Mouse (Mus musculus) kidney, postnatal 0 days (tissue): ENCODE results near the gene Galp. TPM values are rescaled to one million over a fixed set of nuclear protein-coding genes. Genes with fewer than 3 reads are reported as not detected.

Source experiments
- ATAC-seq: fragments of 200-750 bp; cut with Nextera tagmentation; replicated peaks from 2 replicates; pipeline ENCODE4 v1.8.0; 2017; ENCODE audit warnings: low read depth, moderate number of reproducible peaks, moderate TSS enrichment, moderate library complexity; ENCODE audit not compliant: low FRiP score
- DNase-seq: peaks from one replicate; pipeline ENCODE4 v3.0.0-alpha.2; 2016; ENCODE audit warnings: low spot score
- H3K27ac ChIP-seq: fragments of 300-500 bp; sonication (generic); 2 replicates; pipeline ENCODE4 v1.5.1; 2014; ENCODE audit warnings: mild to moderate bottlenecking
- H3K27me3 ChIP-seq: fragments of 300-500 bp; sonication (generic); 2 replicates; pipeline ENCODE4 v1.6.1; 2014; ENCODE audit warnings: low read length, mixed read lengths; ENCODE audit not compliant: insufficient read depth
- H3K36me3 ChIP-seq: fragments of 300-500 bp; sonication (generic); 2 replicates; pipeline ENCODE4 v1.6.1; 2014; ENCODE audit warnings: low read length, mixed read lengths; ENCODE audit not compliant: insufficient read depth
- H3K4me1 ChIP-seq: fragments of 300-500 bp; sonication (generic); replicated peaks from 2 replicates; pipeline ENCODE4 v1.6.1; 2014; ENCODE audit warnings: antibody characterized with exemption, low read length, mixed read lengths; ENCODE audit not compliant: insufficient read depth
- H3K4me2 ChIP-seq: fragments of 300-500 bp; sonication (generic); 2 replicates; pipeline ENCODE4 v1.6.1; 2014; ENCODE audit warnings: mild to moderate bottlenecking, low read length, moderate library complexity, mixed read lengths
- H3K4me3 ChIP-seq: fragments of 300-500 bp; sonication (generic); replicated peaks from 2 replicates; pipeline ENCODE4 v1.5.1; 2014; ENCODE audit warnings: low read depth, low read length
- H3K9ac ChIP-seq: fragments of 300-500 bp; sonication (generic); 2 replicates; pipeline ENCODE4 v1.6.1; 2014; ENCODE audit warnings: low read depth, low read length
- H3K9me3 ChIP-seq: fragments of 300-500 bp; sonication (generic); replicated peaks from 2 replicates; pipeline ENCODE4 v1.6.1; 2016; ENCODE audit warnings: low read length, inconsistent platforms, mixed read lengths
- CTCF ChIP-seq: IDR thresholded peaks from 2 replicates; pipeline ENCODE4 v1.5.1; 2016; ENCODE audit warnings: antibody characterized with exemption, low read depth, mild to moderate bottlenecking, moderate library complexity
- WGBS: fragments of 180-500 bp; shearing (Covaris S2); extraction: QIAGEN DNeasy Blood & Tissue Kit; methylation state at CpG from one replicate; pipeline ENCODE4 v1.1.7; 2014; 5-methylcytosine and 5-hydroxymethylcytosine counted together
- polyA plus RNA-seq: library from polyadenylated mRNA; unstranded; fragments of >200 nt; fragmentation: Nextera tagmentation; extraction: Ambion mirVana; gene quantifications from 2 replicates; pipeline ENCODE4 v1.2.1, GENCODE M21; 2015

The Galp gene
- polyA plus RNA-seq, 1 experiment from 2014 or later = not detected

- no peak overlapping the region for H3K9ac ChIP-seq
- no peaks in the 10 kb centered on the region for H3K36me3 ChIP-seq
- H3K27me3 ChIP-seq = no peaks in the 10 kb centered on the region
- no peak overlapping the region for H3K4me3 ChIP-seq
- peaks cover 6% of the 10 kb centered on the region; the same call in 1 of the 2 replicates for H3K4me1 ChIP-seq
- 81% methylated on average over 4 of the region's 4 CpGs for WGBS
- H3K9me3 ChIP-seq = no peaks in the 10 kb centered on the region
- ATAC-seq = no peak
- no peak for DNase-seq
- no peak for TF ChIP-seq CTCF
- no peak overlapping the region for H3K27ac ChIP-seq
- no peak overlapping the region for H3K4me2 ChIP-seq
Observed at GRCm38 (mm10) chr7:6162172-6162571, 34.7 kb upstream of the Galp start.

- H3K27me3 ChIP-seq = no peaks in the 10 kb centered on the region
- no peaks in the 10 kb centered on the region for H3K9me3 ChIP-seq
- ATAC-seq (no peak), DNase-seq (no peak)
- H3K36me3 ChIP-seq = no peaks in the 10 kb centered on the region
- TF ChIP-seq CTCF = no peak
- H3K9ac ChIP-seq = no peak overlapping the region
- no peak overlapping the region for H3K4me3 ChIP-seq
- WGBS = 61% methylated on average over 5 of the region's 5 CpGs
- no peak overlapping the region for H3K4me2 ChIP-seq
- H3K27ac ChIP-seq = no peak overlapping the region
- no peaks in the 10 kb centered on the region for H3K4me1 ChIP-seq
Observed at GRCm38 (mm10) chr7:6164671-6165070, 32.2 kb upstream of the Galp start.

GRCm38 (mm10) chr7:6169403-6169802, 27.5 kb upstream of the Galp start:
- H3K9me3 ChIP-seq = no peaks in the 10 kb centered on the region
- peak overlapping the region; percentile 54; the same call in 1 of the 2 replicates for H3K27ac ChIP-seq
- H3K27me3 ChIP-seq = no peaks in the 10 kb centered on the region
- DNase-seq = no peak
- H3K4me1 ChIP-seq = peaks cover 5% of the 10 kb centered on the region; the same call in 1 of the 2 replicates
- no peak overlapping the region for H3K9ac ChIP-seq
- ATAC-seq = peak; percentile 23; the same call in 1 of the 2 replicates
- WGBS = 54% methylated on average over 3 of the region's 3 CpGs
- no peak for TF ChIP-seq CTCF
- H3K4me3 ChIP-seq = no peak overlapping the region
- H3K36me3 ChIP-seq = no peaks in the 10 kb centered on the region
- H3K4me2 ChIP-seq = no peak overlapping the region

DNA sequence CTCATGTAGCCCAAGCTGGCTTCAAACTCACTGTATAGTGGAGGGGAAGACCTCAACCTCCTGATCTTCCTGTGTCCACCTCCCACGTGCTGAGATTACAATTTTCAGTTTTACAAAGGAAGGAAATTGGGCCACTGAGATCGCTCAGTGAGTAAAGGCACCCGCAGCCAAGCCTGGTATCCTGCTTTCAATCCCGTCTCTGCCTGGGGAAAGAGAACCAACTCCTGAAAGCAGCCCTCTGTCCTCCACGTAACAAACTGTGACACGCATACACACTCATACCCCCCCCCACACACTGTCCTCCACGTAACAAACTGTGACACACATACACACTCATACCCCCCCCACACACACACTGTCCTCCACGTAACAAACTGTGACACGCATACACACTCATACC, 26.5 kb upstream of the Galp start:
- TF ChIP-seq CTCF = no peak
- Histone ChIP-seq H3K4me2 (no peak overlapping the region), H3K9ac (no peak overlapping the region), H3K27me3 (no peaks in the 10 kb centered on the region), H3K36me3 (0 out of 2 replicates have a peak, but pooled peaks cover 2% of the 10 kb centered on the region), H3K9me3 (no peaks in the 10 kb centered on the region), H3K4me3 (no peak overlapping the region), H3K27ac (no peak overlapping the region), H3K4me1 (peaks cover 5% of the 10 kb centered on the region; the same call in 1 of the 2 replicates)
- 68% methylated on average over 9 of the region's 9 CpGs for WGBS
- ATAC-seq (no peak), DNase-seq (no peak)

DNA sequence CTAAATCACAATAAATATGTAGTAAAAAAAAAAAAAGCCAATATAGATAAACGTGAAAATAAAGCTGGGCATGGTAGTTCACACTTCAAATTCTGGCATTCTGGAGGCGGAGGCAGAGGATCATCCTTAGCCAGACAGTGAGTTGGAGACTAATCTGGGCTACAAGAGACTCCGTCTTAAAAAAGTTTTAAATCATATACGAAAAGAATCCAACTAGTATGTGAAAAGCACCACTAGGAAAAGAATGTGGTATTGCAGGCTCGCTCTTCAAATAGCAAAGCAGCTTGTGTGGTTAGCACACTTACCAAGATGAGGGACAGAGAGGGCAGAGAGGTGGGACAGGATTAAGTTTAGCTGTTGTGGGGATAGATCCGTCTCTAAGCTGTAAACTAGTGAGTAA, 26.0 kb upstream of the Galp start:
- Histone ChIP-seq H3K4me1 (peaks cover 5% of the 10 kb centered on the region; the same call in 1 of the 2 replicates), H3K4me3 (peak overlapping the region; percentile 69; the same call in 1 of the 2 replicates), H3K36me3 (0 out of 2 replicates have a peak, but pooled peaks cover 2% of the 10 kb centered on the region), H3K27ac (peak overlapping the region; percentile 87), H3K27me3 (no peaks in the 10 kb centered on the region), H3K9ac (0 out of 2 replicates have a peak overlapping the region, but pooled peaks have one; percentile 55), H3K9me3 (no peaks in the 10 kb centered on the region), H3K4me2 (peak overlapping the region; percentile 84)
- WGBS = 49% methylated on average over 6 of the region's 6 CpGs
- ATAC-seq (no peak), DNase-seq (no peak)
- no peak for TF ChIP-seq CTCF

DNA sequence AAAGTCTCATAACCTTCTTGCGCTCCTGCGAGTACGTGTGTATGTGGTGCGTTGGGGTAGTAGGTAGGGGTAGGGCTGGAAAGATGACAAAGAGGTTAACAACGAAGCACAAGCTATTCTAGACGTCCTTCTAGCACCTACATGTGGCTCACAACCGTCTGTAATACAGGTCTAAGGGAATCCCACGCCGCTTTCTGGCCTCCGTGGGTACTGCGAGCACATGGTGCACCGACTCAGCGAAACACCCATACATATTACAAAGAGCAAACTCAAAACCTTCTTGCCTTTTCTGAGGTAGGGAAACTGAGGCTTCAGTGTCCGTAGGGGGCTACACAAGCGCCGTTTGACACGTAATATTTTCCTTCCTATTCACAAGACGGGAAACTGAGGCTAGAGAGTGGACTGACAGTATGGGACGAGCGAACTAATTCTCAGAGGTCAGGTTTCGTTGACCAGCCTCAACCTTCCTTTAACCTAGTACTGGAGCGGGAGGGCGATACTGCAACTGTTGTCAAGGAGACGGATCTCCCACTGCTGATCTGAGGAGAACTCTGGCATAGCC, 25.4 kb upstream of the Galp start:
- ATAC-seq (peak; percentile 44), DNase-seq (peak; percentile 80)
- Histone ChIP-seq H3K27me3 (no peaks in the 10 kb centered on the region), H3K36me3 (0 out of 2 replicates have a peak, but pooled peaks cover 2% of the 10 kb centered on the region), H3K9me3 (no peaks in the 10 kb centered on the region), H3K9ac (peak overlapping the region; percentile 55), H3K27ac (peak overlapping the region; percentile 87), H3K4me2 (peak overlapping the region; percentile 84), H3K4me1 (peaks cover 5% of the 10 kb centered on the region; the same call in 1 of the 2 replicates), H3K4me3 (peak overlapping the region; percentile 69)
- WGBS = under 1% methylated on average over 24 of the region's 24 CpGs
- peak; percentile 67 for TF ChIP-seq CTCF
